Mouse (Mus musculus) pancreas, adult 10 weeks (tissue): ENCODE results near the gene Cachd1. TPM values are rescaled to one million over a fixed set of nuclear protein-coding genes. Genes with fewer than 3 reads are reported as not detected.

Experiments used
- polyA plus RNA-seq: library from polyadenylated mRNA; stranded (reverse); fragments of 350-450 nt; fragmentation: Illumina TruSeq; extraction: RNeasy Lipid Tissue Mini Kit (QIAGEN cat#74804); gene quantifications from one replicate; pipeline ENCODE4 v1.2.3, GENCODE M21; 2015; ENCODE audit warnings: low read depth, low replicate concordance; ENCODE audit not compliant: insufficient read depth

Gene Cachd1
- polyA plus RNA-seq = 4.3 TPM

DNA sequence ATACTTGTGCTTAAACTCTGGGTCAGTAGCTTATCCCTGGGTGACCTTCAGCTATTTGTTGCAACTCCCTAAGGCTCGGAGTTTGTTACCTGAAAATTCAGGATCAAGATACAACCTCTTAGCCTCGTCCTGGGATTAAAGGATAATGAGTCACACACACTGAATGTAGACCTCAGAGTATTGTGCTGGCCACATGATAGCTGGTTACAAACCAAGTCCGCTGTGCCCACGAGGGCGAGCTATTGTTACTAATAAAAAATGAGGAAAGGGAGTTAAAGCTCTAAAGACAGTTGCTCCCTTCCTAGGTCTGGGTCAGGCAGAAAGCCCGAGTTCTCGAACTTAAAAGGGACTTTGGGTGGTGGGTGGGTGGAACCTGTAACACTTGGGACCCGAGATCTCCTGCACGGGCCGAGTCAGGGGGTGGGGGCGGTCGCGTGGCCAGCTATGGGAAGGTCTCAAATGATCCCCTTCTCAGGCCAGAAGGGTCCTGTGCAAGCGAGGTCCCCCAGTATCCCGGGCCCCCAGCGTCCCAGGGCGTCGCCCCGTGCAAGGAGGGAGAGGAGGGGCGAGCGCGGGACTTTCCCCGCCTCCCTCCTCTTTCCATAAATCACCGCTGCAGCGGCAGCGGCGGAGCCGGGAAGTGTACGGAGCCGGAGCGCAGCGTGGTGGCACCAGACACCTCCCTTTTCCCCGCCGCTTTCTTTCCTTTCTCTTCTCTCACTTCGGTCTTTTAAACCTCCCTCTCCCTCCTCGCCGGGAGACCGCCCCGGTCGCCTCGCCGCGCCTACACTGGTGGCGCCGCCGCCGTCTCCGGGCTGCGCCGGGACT is at the start of gene Cachd1:
TSS of gene Cachd1 (plus strand) at position 633 of the 828 bp plus-strand sequence.

DNA sequence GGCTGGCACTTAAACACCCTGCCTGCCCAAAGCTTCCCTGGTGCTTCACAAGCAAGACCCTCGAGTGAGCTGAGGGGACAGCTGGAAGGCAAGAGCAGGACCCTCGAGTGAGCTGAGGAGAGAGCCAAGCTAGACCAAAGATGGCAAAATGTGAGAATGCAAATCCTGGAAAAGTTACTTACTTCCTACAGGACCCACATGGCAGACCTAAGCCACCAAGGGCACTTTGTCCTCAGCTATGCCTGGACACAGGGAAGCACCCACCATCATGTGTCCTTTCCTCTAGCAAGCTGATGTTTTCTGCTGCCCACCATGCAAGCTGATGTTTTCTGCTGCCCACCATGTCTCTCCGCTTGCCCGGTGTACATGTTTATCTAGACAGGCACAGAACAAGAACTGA is 244.1 kb downstream of the Cachd1 start, which contains the start of gene Gm10577:
TSS of gene Gm10577 (minus strand) at position 101 of the 400 bp plus-strand sequence.

DNA sequence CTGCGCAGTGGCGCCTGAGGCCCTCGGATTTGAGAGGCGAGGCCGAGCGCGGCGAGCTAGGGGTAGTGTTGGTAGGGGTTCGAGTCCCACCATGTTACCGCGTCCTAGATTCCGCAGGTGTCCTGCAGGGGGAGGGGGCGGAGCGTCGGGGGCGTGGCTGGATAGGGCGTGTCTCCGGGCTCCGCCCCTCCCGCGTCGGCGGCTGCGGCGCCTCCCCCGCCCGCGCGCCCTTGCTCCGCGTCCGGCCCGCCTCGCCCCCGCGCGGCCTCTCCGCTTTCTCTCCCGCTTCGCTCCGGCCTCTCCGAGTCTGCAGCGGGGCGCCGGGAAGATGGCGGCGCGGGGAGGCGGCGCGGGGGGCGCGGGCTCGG is 292.3 kb downstream of the Cachd1 start, which contains the start of gene Raver2:
TSS of gene Raver2 (plus strand) at position 198 of the 368 bp plus-strand sequence.

Other genes starting within 250 kb of the Cachd1 start
- gene Gm10577, start 244.0 kb downstream of the Cachd1 start, polyA plus RNA-seq = not detected